In the genomic region with DNA sequence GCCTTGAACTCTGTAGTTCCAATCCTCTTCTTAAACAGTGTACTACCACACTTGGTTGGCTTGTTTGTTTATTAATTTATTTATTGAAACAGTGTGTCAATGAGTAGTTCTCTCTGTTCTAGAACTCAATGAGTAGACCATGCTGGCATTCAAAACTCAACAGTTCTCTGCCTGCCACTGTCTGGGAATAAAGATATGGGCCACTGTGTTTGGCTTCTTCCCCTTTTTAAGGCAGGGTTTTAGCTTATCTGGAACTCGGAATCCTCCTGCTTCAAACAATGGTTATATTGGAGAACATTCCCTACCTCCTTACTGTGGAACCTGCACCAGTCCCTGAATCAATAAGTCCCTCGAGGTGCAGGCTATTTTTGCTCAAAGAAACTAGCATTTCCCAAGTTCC, we compare ENCODE assay signal across 13 mouse cellular contexts. TPM values are rescaled to one million over a fixed set of nuclear protein-coding genes. Genes with fewer than 3 reads are reported as not detected.
DNase-seq lines count a peak whose midpoint lies in the region; ATAC-seq and TF ChIP-seq lines count a peak whose summit lies in the region.
"Had no signal": no experiment of that assay in that cellular context is flagged by ENCODE, and none has a peak within 500 bp of the region (broad histone marks: within the 10 kb centered on the region; RNA-seq: fewer than 3 reads in every experiment).

No protein-coding gene starts in this region.

- no peaks in the 10 kb centered on the region for H3K9me3 ChIP-seq in heart, embryonic 15.5 days (replicated peaks)
- H3K9me3 ChIP-seq in midbrain, embryonic 10.5 days (replicated peaks) = no peaks in the 10 kb centered on the region
- no peaks in the 10 kb centered on the region for H3K9me3 ChIP-seq in midbrain, postnatal 0 days (ENCODE audit: low read length)
- no peaks in the 10 kb centered on the region for H3K9me3 ChIP-seq in embryonic facial prominence, embryonic 10.5 days
- H3K9me3 ChIP-seq in liver, embryonic 16.5 days (replicated peaks; ENCODE audit: control insufficient read depth, low read length) = no peaks in the 10 kb centered on the region

- no peak for DNase-seq in heart, adult 18-20 months
- no peak for DNase-seq in midbrain, embryonic 10.5 days (ENCODE audit: low spot score)
- no peak for DNase-seq in midbrain, postnatal 0 days (ENCODE audit: low spot score)
- DNase-seq in embryonic facial prominence, embryonic 10.5 days (ENCODE audit: low spot score) = no peak
- no peak for DNase-seq in layer of hippocampus, postnatal 36 days
- DNase-seq in layer of hippocampus, postnatal 25 days (ENCODE audit: extremely low spot score in 1 of 2, low spot score in 1 of 2) = no peak
- DNase-seq: cerebellum, postnatal 14 days; heart, postnatal 4 days; lung, postnatal 4 days; right cerebral cortex, postnatal 14 days had no signal

- no peak for TF ChIP-seq CTCF in midbrain, postnatal 0 days (IDR thresholded peaks at IDR 0.05)

- no peak overlapping the region for H3K27ac ChIP-seq in heart, embryonic 15.5 days
- no peak overlapping the region for H3K27ac ChIP-seq in midbrain, embryonic 10.5 days (replicated peaks)
- H3K27ac ChIP-seq in midbrain, postnatal 0 days (ENCODE audit: low read depth, low read length) = no peak overlapping the region
- no peak overlapping the region for H3K27ac ChIP-seq in embryonic facial prominence, embryonic 10.5 days (replicated peaks)
- H3K27ac ChIP-seq in liver, embryonic 16.5 days (ENCODE audit: low read length) = 0 out of 2 replicates have a peak overlapping the region, but pooled peaks have one; percentile 7

- no peak overlapping the region for H3K9ac ChIP-seq in heart, embryonic 15.5 days
- H3K9ac ChIP-seq in midbrain, postnatal 0 days (replicated peaks; ENCODE audit: low read length, poor library complexity, severe bottlenecking) = no peak overlapping the region
- peak overlapping the region; percentile 52 for H3K9ac ChIP-seq in liver, embryonic 16.5 days (ENCODE audit: low read depth, low read length)

- peaks cover 22% of the 10 kb centered on the region for H3K4me1 ChIP-seq in heart, embryonic 15.5 days (replicated peaks)
- peaks cover 28% of the 10 kb centered on the region for H3K4me1 ChIP-seq in midbrain, embryonic 10.5 days
- H3K4me1 ChIP-seq in midbrain, postnatal 0 days (ENCODE audit: insufficient read depth, low read length) = peaks cover 16% of the 10 kb centered on the region; the same call in 1 of the 2 replicates
- H3K4me1 ChIP-seq in embryonic facial prominence, embryonic 10.5 days = peaks cover 21% of the 10 kb centered on the region
- H3K4me1 ChIP-seq in liver, embryonic 16.5 days (ENCODE audit: control insufficient read depth, low read depth, low read length) = peaks cover 25% of the 10 kb centered on the region

- ATAC-seq in heart, embryonic 15.5 days (replicated peaks; ENCODE audit: insufficient number of reproducible peaks, insufficient read depth, low FRiP score, low read depth) = no peak
- no peak for ATAC-seq in midbrain, postnatal 0 days (ENCODE audit: low FRiP score)
- ATAC-seq in liver, embryonic 16.5 days (ENCODE audit: low read depth) = no peak

- WGBS in heart, embryonic 15.5 days = 69% methylated on average over 2 of the region's 2 CpGs
- WGBS in midbrain, embryonic 10.5 days = 93% methylated on average over 2 of the region's 2 CpGs
- WGBS in midbrain, postnatal 0 days = 87% methylated on average over 2 of the region's 2 CpGs
- 90% methylated on average over 2 of the region's 2 CpGs for WGBS in embryonic facial prominence, embryonic 10.5 days
- 29% methylated on average over 2 of the region's 2 CpGs for WGBS in liver, embryonic 16.5 days (ENCODE audit: insufficient replicate concordance)

- H3K27me3 ChIP-seq in heart, embryonic 15.5 days = no peaks in the 10 kb centered on the region
- H3K27me3 ChIP-seq in midbrain, embryonic 10.5 days (ENCODE audit: low read depth, poor library complexity, severe bottlenecking) = no peaks in the 10 kb centered on the region
- no peaks in the 10 kb centered on the region for H3K27me3 ChIP-seq in midbrain, postnatal 0 days (ENCODE audit: insufficient read depth, low read length)
- no peaks in the 10 kb centered on the region for H3K27me3 ChIP-seq in embryonic facial prominence, embryonic 10.5 days (replicated peaks; ENCODE audit: low read depth, poor library complexity, severe bottlenecking)
- H3K27me3 ChIP-seq in liver, embryonic 16.5 days (ENCODE audit: control insufficient read depth, insufficient read depth, low read depth, low read length) = no peaks in the 10 kb centered on the region

- peaks cover 28% of the 10 kb centered on the region for H3K36me3 ChIP-seq in heart, embryonic 15.5 days
- peaks cover 58% of the 10 kb centered on the region for H3K36me3 ChIP-seq in midbrain, embryonic 10.5 days
- H3K36me3 ChIP-seq in midbrain, postnatal 0 days (ENCODE audit: insufficient read depth, low read length) = peaks cover 17% of the 10 kb centered on the region
- peaks cover 62% of the 10 kb centered on the region for H3K36me3 ChIP-seq in embryonic facial prominence, embryonic 10.5 days (replicated peaks)
- H3K36me3 ChIP-seq in liver, embryonic 16.5 days (ENCODE audit: control insufficient read depth, insufficient read depth) = peaks cover 27% of the 10 kb centered on the region

- peak overlapping the region; percentile 60; the same call in 1 of the 2 replicates for H3K4me2 ChIP-seq in heart, embryonic 15.5 days
- no peak overlapping the region for H3K4me2 ChIP-seq in midbrain, postnatal 0 days (ENCODE audit: low read depth, low read length, poor library complexity, severe bottlenecking)
- H3K4me2 ChIP-seq in liver, embryonic 16.5 days (ENCODE audit: low read depth, low read length) = peak overlapping the region; percentile 71

- peak overlapping the region; percentile 98; the same call in 1 of the 2 replicates for H3K4me3 ChIP-seq in heart, embryonic 15.5 days
- H3K4me3 ChIP-seq in midbrain, embryonic 10.5 days = peak overlapping the region; percentile 89
- H3K4me3 ChIP-seq in midbrain, postnatal 0 days (ENCODE audit: low read depth, low read length) = no peak overlapping the region
- H3K4me3 ChIP-seq in embryonic facial prominence, embryonic 10.5 days = peak overlapping the region; percentile 100; the same call in 1 of the 2 replicates
- H3K4me3 ChIP-seq in liver, embryonic 16.5 days (ENCODE audit: low read depth, low read length) = peak overlapping the region; percentile 98

RNA-seq across cellular contexts. Expression of a gene that starts 2.0 kb away (rescaled TPM):
- 100 and 132 TPM in 2 replicates for polyA plus RNA-seq in heart, embryonic 15.5 days (2015; fragmentation: Nextera tagmentation; extraction: Ambion mirVana)
- 10 to 100 TPM; 31.6 to 35.6 TPM for total RNA-seq in heart, adult 18-20 months (2021)
- polyA plus RNA-seq in midbrain, embryonic 10.5 days (2016; fragmentation: Nextera tagmentation; extraction: Ambion mirVana) = 253 and 282 TPM in 2 replicates
- total RNA-seq in midbrain, postnatal 0 days (2014; rRNA removed) = 67.4 and 75.6 TPM in 2 replicates
- polyA plus RNA-seq in midbrain, postnatal 0 days (2015; fragmentation: Nextera tagmentation; extraction: Ambion mirVana) = 90.0 and 92.8 TPM in 2 replicates
- 254 and 269 TPM in 2 replicates for polyA plus RNA-seq in embryonic facial prominence, embryonic 10.5 days (2016; fragmentation: Nextera tagmentation; extraction: Ambion mirVana)
- 77.8 and 87.7 TPM in 2 replicates for polyA plus RNA-seq in liver, embryonic 16.5 days (2015; fragmentation: Nextera tagmentation; extraction: Ambion mirVana)
- 100 to 1,000 TPM in 1 of 2 experiments, 10 to 100 TPM in 1; 99.8 to 119 TPM for total RNA-seq in layer of hippocampus, postnatal 36 days (2021)
- total RNA-seq in layer of hippocampus, postnatal 25 days (2021) = 10 to 100 TPM; 75.4 to 95.3 TPM

RNA-seq across cellular contexts. Expression of a gene that starts 11.9 kb away (rescaled TPM):
- 154 and 157 TPM in 2 replicates for polyA plus RNA-seq in heart, embryonic 15.5 days (2015; fragmentation: Nextera tagmentation; extraction: Ambion mirVana)
- 100 to 1,000 TPM; 133 to 134 TPM for total RNA-seq in heart, adult 18-20 months (2021)
- 189 and 205 TPM in 2 replicates for polyA plus RNA-seq in midbrain, embryonic 10.5 days (2016; fragmentation: Nextera tagmentation; extraction: Ambion mirVana)
- 210 and 320 TPM in 2 replicates for total RNA-seq in midbrain, postnatal 0 days (2014; rRNA removed)
- polyA plus RNA-seq in midbrain, postnatal 0 days (2015; fragmentation: Nextera tagmentation; extraction: Ambion mirVana) = 202 and 230 TPM in 2 replicates
- polyA plus RNA-seq in embryonic facial prominence, embryonic 10.5 days (2016; fragmentation: Nextera tagmentation; extraction: Ambion mirVana) = 179 and 185 TPM in 2 replicates
- polyA plus RNA-seq in liver, embryonic 16.5 days (2015; fragmentation: Nextera tagmentation; extraction: Ambion mirVana) = 48.1 and 50.9 TPM in 2 replicates
- total RNA-seq in layer of hippocampus, postnatal 36 days (2021) = 10 to 100 TPM; 79.7 to 86.2 TPM
- total RNA-seq in layer of hippocampus, postnatal 25 days (2021) = 100 to 1,000 TPM in 1 of 2 experiments, 10 to 100 TPM in 1; 92.1 to 101 TPM

RNA-seq across cellular contexts. Expression of a gene that starts 15.4 kb away (rescaled TPM):
- polyA plus RNA-seq in heart, embryonic 15.5 days (2015; fragmentation: Nextera tagmentation; extraction: Ambion mirVana) = 47.6 and 60.3 TPM in 2 replicates
- 10 to 100 TPM; 12.0 to 12.6 TPM for total RNA-seq in heart, adult 18-20 months (2021)
- polyA plus RNA-seq in midbrain, embryonic 10.5 days (2016; fragmentation: Nextera tagmentation; extraction: Ambion mirVana) = 50.0 and 55.2 TPM in 2 replicates
- 20.4 and 27.3 TPM in 2 replicates for total RNA-seq in midbrain, postnatal 0 days (2014; rRNA removed)
- 19.1 and 21.1 TPM in 2 replicates for polyA plus RNA-seq in midbrain, postnatal 0 days (2015; fragmentation: Nextera tagmentation; extraction: Ambion mirVana)
- 43.4 and 46.7 TPM in 2 replicates for polyA plus RNA-seq in embryonic facial prominence, embryonic 10.5 days (2016; fragmentation: Nextera tagmentation; extraction: Ambion mirVana)
- polyA plus RNA-seq in liver, embryonic 16.5 days (2015; fragmentation: Nextera tagmentation; extraction: Ambion mirVana) = 90.9 and 93.7 TPM in 2 replicates
- total RNA-seq in layer of hippocampus, postnatal 36 days (2021) = 1 to 10 TPM; 9.4 to 9.9 TPM
- total RNA-seq in layer of hippocampus, postnatal 25 days (2021) = 10 to 100 TPM in 1 of 2 experiments, 1 to 10 TPM in 1; 8.5 to 10.1 TPM

RNA-seq across cellular contexts. Expression of a gene that starts 17.7 kb away (rescaled TPM):
- 81.0 and 92.0 TPM in 2 replicates for polyA plus RNA-seq in heart, embryonic 15.5 days (2015; fragmentation: Nextera tagmentation; extraction: Ambion mirVana)
- 10 to 100 TPM; 21.3 to 27.1 TPM for total RNA-seq in heart, adult 18-20 months (2021)
- polyA plus RNA-seq in midbrain, embryonic 10.5 days (2016; fragmentation: Nextera tagmentation; extraction: Ambion mirVana) = 94.9 and 103 TPM in 2 replicates
- 112 and 147 TPM in 2 replicates for total RNA-seq in midbrain, postnatal 0 days (2014; rRNA removed)
- polyA plus RNA-seq in midbrain, postnatal 0 days (2015; fragmentation: Nextera tagmentation; extraction: Ambion mirVana) = 104 and 106 TPM in 2 replicates
- 97.0 and 108 TPM in 2 replicates for polyA plus RNA-seq in embryonic facial prominence, embryonic 10.5 days (2016; fragmentation: Nextera tagmentation; extraction: Ambion mirVana)
- polyA plus RNA-seq in liver, embryonic 16.5 days (2015; fragmentation: Nextera tagmentation; extraction: Ambion mirVana) = 57.8 and 59.8 TPM in 2 replicates
- 10 to 100 TPM; 67.4 to 76.3 TPM for total RNA-seq in layer of hippocampus, postnatal 36 days (2021)
- 10 to 100 TPM; 59.9 to 70.7 TPM for total RNA-seq in layer of hippocampus, postnatal 25 days (2021)

RNA-seq across cellular contexts. Expression of a gene that starts 18.4 kb away (rescaled TPM):
- 0.69 and 1.9 TPM in 2 replicates for polyA plus RNA-seq in heart, embryonic 15.5 days (2015; fragmentation: Nextera tagmentation; extraction: Ambion mirVana)
- under 1 TPM in 1 of 2 experiments, not detected in 1; 0.72 TPM for total RNA-seq in heart, adult 18-20 months (2021)
- polyA plus RNA-seq in midbrain, embryonic 10.5 days (2016; fragmentation: Nextera tagmentation; extraction: Ambion mirVana) = 3.2 and 3.3 TPM in 2 replicates
- total RNA-seq in midbrain, postnatal 0 days (2014; rRNA removed) = not detected in 2 replicates
- 0.64 TPM in 1 of 2 replicates, not detected in the other for polyA plus RNA-seq in midbrain, postnatal 0 days (2015; fragmentation: Nextera tagmentation; extraction: Ambion mirVana)
- 3.4 and 3.5 TPM in 2 replicates for polyA plus RNA-seq in embryonic facial prominence, embryonic 10.5 days (2016; fragmentation: Nextera tagmentation; extraction: Ambion mirVana)
- 0.45 and 0.63 TPM in 2 replicates for polyA plus RNA-seq in liver, embryonic 16.5 days (2015; fragmentation: Nextera tagmentation; extraction: Ambion mirVana)
- total RNA-seq in layer of hippocampus, postnatal 36 days (2021) = 1 to 10 TPM; 1.3 to 1.4 TPM
- 1 to 10 TPM in 1 of 2 experiments, not detected in 1; 1.5 TPM for total RNA-seq in layer of hippocampus, postnatal 25 days (2021)
- total RNA-seq: gastrocnemius, adult 8-10 months; heart, postnatal 4 days had no signal
